Mouse (Mus musculus) liver, embryonic 14.5 days (tissue): ENCODE measurements at regions not wholly inside any gene's neighbourhood (a gene's known extent, or its start where the extent isn't known, plus 50 kb on each side); places are given as distances from the start of the nearest gene placed in this dataset.

Experiments used
- CTCF ChIP-seq: IDR thresholded peaks from 2 replicates; pipeline ENCODE4 v1.5.1; 2016; ENCODE audit warnings: antibody characterized with exemption, low read depth, control low read depth
- EP300 ChIP-seq: IDR thresholded peaks from 2 replicates; pipeline ENCODE4 v1.6.1; 2016; ENCODE audit warnings: antibody characterized with exemption, low read depth

DNA sequence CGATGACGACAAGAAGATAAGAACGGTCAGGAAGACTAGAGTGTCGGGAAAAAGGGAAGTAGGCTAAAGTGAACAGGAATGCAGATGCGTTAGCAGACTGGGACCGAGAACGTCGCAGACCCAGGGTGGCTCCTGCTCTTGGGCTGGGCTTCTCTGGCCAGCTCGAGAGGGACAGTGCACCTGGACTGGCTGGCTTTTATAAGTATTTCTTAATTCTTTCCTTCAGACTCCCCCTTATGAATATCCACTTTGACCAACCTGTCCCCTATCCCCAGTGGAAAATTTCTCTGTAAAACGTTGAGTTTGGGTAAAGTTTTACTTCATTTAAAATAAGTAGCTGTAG is 96.1 kb upstream of the Fam174b start:
- TF ChIP-seq CTCF (no peak), EP300 (no peak)
